Mouse (Mus musculus) cerebellum, adult 2 months (tissue): ENCODE measurements at regions not wholly inside any gene's neighbourhood (a gene's known extent, or its start where the extent isn't known, plus 50 kb on each side); places are given as distances from the start of the nearest gene placed in this dataset.

Source experiments
- DNase-seq, 2 experiments: peaks; one replicate each; pipeline ENCODE4 v3.0.0; 2021
- H3K27ac ChIP-seq: fragments of 200-500 bp; 2 replicates; pipeline ENCODE4 v1.5.1; 2012; ENCODE audit warnings: low read length, control low read depth, inconsistent platforms; ENCODE audit not compliant: insufficient read depth
- H3K27me3 ChIP-seq: fragments of 200-500 bp; 2 replicates; pipeline ENCODE4 v1.6.1; 2012; ENCODE audit warnings: inconsistent platforms, mild to moderate bottlenecking, low read length, moderate library complexity; ENCODE audit not compliant: control insufficient read depth, insufficient read depth
- H3K4me1 ChIP-seq: fragments of 200-500 bp; 2 replicates; pipeline ENCODE4 v1.6.1; 2011; ENCODE audit warnings: low read length; ENCODE audit not compliant: control insufficient read depth, insufficient read depth
- H3K4me3 ChIP-seq: fragments of 200-500 bp; replicated peaks from 2 replicates; pipeline ENCODE3; 2011; ENCODE audit warnings: mild to moderate bottlenecking, low read depth, low read length, control low read depth; ENCODE audit not compliant: insufficient read depth
- CTCF ChIP-seq: fragments of 200-500 bp; IDR thresholded peaks from 2 replicates; pipeline ENCODE4 v1.5.1; 2011; ENCODE audit warnings: low read depth, mild to moderate bottlenecking, control low read depth, low read length, moderate library complexity, borderline replicate concordance; ENCODE audit not compliant: insufficient read depth
- POLR2A ChIP-seq: fragments of 200-500 bp; IDR thresholded peaks from 2 replicates; pipeline ENCODE4 v1.6.1; 2011; ENCODE audit warnings: low read length, control low read depth, borderline replicate concordance; ENCODE audit not compliant: insufficient read depth
- WGBS: fragments of 180-500 bp; shearing (Covaris S2); methylation state at CpG from one replicate; pipeline ENCODE4 v1.1.7; 2018; 5-methylcytosine and 5-hydroxymethylcytosine counted together

DNA sequence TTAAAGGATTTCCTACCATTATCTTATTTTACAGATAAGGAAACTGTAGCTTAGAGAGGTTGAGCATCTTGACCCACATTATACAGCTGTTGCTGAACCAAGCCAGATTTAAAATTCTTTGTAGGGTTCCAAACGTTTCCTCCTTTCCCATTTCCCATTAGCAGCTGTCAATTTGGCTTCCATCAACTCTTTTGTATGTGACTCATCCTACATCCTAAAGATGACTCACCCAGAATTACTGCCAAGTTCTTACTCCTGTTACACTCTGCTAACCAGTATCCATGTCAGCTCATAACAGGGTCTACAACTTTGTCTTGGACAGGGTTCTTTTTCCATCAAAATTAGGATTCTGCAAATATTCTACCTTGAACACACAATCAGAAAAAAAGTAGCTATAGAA, 579.2 kb upstream of the 4930452B06Rik start:
- H3K27ac ChIP-seq, result no peak overlapping the region
- WGBS, result 2% methylated on average over 1 of the region's 1 CpGs
- no peak overlapping the region for H3K4me3 ChIP-seq
- no peaks in the 10 kb centered on the region for H3K4me1 ChIP-seq
- peak in 1 of 2 experiments; percentile 26 for DNase-seq
- TF ChIP-seq CTCF (no peak), POLR2A (no peak)
- H3K27me3 ChIP-seq, result no peaks in the 10 kb centered on the region

DNA sequence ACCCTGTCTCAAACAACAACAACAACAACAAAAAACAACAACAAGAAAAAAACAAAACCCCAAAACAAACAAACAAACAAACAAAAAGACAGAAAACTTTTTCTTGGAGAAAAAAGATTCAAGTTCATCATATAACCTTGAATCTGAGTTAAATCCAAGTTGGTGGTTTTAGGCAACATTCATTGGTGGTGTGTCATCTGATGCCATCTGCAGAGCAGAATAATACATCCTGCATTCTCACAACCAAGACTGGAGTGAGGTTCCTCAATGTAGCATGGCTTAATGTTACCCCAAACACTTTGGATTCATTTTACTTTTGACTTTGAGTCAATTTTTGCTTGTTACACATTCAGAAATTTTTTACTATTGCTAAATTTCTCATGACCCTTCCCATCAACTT, 577.3 kb upstream of the 4930452B06Rik start:
- DNase-seq, result no peak
- no peak overlapping the region for H3K4me3 ChIP-seq
- H3K27me3 ChIP-seq, result no peaks in the 10 kb centered on the region
- H3K4me1 ChIP-seq, result no peaks in the 10 kb centered on the region
- TF ChIP-seq CTCF (no peak), POLR2A (no peak)
- no peak overlapping the region for H3K27ac ChIP-seq

DNA sequence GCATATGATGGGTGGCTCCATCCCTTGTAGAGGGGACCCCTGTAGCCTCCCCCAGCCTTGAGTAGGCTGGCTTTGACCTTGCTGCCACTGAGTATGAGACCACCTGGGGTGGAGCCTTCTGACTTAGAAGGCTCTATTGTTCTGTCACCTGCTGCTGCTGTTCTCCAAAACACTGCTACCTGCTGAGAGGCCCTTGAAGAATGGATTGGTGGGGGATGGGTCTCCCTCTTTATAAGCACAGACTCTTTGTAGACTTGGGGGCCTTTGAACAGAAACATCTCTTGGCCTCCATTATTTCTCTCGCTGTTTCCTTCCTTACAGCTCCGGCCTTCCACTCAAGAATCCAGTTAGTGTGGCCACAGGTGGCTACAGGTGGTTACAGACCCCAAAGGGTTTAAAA, 576.1 kb upstream of the 4930452B06Rik start:
- Histone ChIP-seq H3K27me3 (no peaks in the 10 kb centered on the region), H3K4me3 (no peak overlapping the region), H3K27ac (no peak overlapping the region), H3K4me1 (no peaks in the 10 kb centered on the region)
- DNase-seq, result no peak
- 60% methylated on average over 2 of the region's 2 CpGs for WGBS
- TF ChIP-seq CTCF, result no peak
- no peak for TF ChIP-seq POLR2A

DNA sequence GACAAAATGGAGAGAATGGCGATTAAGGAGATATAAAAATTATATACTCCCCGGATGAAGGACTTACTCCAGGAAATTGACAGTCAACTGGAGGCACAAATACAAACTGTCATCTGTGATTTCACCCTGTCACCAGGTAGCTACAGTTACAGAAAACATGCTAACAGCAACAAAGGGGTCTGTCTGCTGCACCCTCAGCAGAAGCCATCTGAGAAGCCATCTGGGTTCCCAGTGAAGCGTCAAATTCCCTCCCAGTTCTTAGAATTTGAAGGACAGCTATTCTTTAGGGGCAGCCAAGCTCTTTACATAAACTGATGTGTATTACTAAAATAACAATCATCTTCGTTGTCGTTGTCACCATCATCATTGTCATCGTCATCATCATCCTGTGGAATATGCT, 561.6 kb upstream of the 4930452B06Rik start:
- Histone ChIP-seq H3K4me1 (no peaks in the 10 kb centered on the region), H3K27ac (no peak overlapping the region), H3K27me3 (no peaks in the 10 kb centered on the region), H3K4me3 (no peak overlapping the region)
- 23% methylated on average over 6 of the region's 6 CpGs for WGBS
- no peak for DNase-seq
- TF ChIP-seq CTCF, result no peak
- TF ChIP-seq POLR2A, result no peak

DNA sequence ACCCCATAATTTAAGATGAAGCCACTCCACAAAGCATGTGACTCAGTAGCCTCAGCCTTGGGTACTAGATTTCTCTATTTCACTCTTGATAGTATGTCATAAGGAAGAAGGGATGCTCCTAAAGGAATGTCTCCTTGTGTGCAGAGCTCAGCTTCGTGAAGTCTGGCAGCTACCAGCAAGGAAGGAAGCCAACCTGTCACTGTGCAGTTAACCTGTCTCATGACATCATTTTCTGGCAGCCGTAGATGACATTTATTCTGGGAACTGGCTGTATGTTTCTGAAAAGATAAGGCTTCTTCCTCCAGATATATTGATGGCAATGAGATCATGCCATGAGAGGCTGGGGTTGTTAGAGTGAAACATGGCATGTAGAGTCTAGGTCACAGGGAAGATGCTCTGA, 534.2 kb upstream of the 4930452B06Rik start:
- Histone ChIP-seq H3K27me3 (no peaks in the 10 kb centered on the region), H3K4me3 (no peak overlapping the region), H3K27ac (no peak overlapping the region), H3K4me1 (peaks cover 5% of the 10 kb centered on the region)
- peak in 1 of 2 experiments; percentile 41 for DNase-seq
- WGBS, result 8% methylated on average over 2 of the region's 2 CpGs
- no peak for TF ChIP-seq CTCF
- TF ChIP-seq POLR2A, result no peak

DNA sequence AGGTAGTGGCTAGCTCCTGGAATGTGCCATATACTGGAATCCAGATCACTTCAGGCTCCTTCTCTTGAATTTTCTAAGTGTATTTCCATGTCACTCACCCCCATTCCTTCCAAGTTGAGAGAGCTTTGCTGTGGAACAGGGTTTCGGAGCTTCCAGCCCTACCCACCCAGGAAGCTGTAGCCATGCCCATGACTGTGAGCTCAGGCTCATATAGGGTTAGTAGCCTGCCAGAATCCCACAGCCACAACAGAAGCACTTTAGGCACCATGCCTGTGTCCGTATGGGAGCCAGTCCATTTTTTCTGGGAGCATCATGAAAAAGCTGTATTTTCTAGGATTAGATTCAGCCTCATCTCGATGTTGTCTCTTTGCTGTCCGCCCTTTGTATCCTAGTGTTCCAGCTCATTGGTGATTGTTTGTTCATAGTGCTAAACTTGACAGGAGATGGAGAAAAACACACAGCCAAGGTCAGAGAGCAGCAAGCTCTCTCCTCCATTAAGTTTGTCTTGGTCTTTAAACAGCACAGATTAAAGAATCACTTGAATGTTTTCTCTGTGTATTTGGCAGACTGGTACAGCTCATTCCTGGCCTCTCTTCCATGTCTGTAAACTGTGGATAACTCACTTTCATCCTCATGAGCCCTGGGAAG, 526.2 kb upstream of the 4930452B06Rik start:
- H3K4me3 ChIP-seq, result no peak overlapping the region
- DNase-seq, result no peak
- 18% methylated on average over 4 of the region's 4 CpGs for WGBS
- TF ChIP-seq POLR2A, result no peak
- TF ChIP-seq CTCF, result no peak
- H3K27ac ChIP-seq, result no peak overlapping the region
- H3K4me1 ChIP-seq, result no peaks in the 10 kb centered on the region
- H3K27me3 ChIP-seq, result no peaks in the 10 kb centered on the region

DNA sequence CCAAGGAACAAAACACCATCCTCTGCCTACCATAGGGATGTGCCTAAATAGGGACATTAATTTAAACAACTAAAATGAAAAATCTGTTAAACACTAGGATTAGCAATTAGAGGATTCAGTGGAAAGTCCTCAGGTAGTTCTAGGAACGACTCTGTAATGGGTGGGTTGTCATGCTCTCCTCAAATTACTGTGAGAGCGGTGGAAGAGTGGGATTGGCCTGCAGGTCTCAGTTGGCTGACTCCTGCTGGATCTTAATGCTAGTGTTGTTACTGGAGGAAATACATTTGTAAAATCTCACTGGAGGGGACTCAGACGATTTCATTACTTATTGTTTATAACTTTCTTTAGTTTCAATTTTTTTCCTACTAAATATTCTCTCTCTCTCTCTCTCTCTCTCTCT, 525.6 kb upstream of the 4930452B06Rik start:
- Histone ChIP-seq H3K4me1 (no peaks in the 10 kb centered on the region), H3K4me3 (no peak overlapping the region), H3K27ac (no peak overlapping the region), H3K27me3 (no peaks in the 10 kb centered on the region)
- TF ChIP-seq POLR2A (no peak), CTCF (no peak)
- 87% methylated on average over 3 of the region's 3 CpGs for whole genome bisulfite sequencing
- DNase-seq, result no peak

DNA sequence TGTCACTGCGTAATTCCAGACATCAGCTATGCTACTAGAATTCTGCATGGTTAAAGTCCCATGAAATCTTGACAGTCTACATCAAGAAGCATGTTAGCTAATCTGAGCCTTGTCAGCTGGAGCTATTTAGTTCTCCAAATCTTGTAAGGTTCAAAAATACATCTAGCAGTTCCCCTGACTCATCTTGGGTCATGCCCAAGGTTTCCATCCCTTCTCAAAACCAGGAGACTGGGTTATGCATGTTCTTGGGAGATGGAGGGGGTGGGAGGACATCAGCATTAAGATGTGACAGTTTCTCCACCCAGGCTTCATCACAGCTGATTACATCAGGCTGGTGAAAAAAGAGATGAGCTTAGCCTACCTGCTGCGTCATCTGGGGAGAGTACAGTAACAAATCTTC, 495.3 kb upstream of the 4930452B06Rik start:
- no peak for DNase-seq
- 97% methylated on average over 2 of the region's 2 CpGs for WGBS
- Histone ChIP-seq H3K27ac (no peak overlapping the region), H3K4me1 (no peaks in the 10 kb centered on the region), H3K4me3 (no peak overlapping the region), H3K27me3 (no peaks in the 10 kb centered on the region)
- TF ChIP-seq POLR2A (no peak), CTCF (no peak)
